Mouse (Mus musculus) liver, embryonic 14.5 days (tissue): ENCODE data around the gene Tdrkh. TPM values are rescaled to one million over a fixed set of nuclear protein-coding genes. Genes with fewer than 3 reads are reported as not detected.

ENCODE experiments used
- ATAC-seq: fragments of 200-750 bp; cut with Nextera tagmentation; 2 replicates; pipeline ENCODE4 v1.8.0; 2017; ENCODE audit warnings: moderate number of reproducible peaks, mild to moderate bottlenecking, moderate library complexity; ENCODE audit not compliant: insufficient read depth
- DNase-seq, 3 experiments: peaks; one replicate each; pipeline ENCODE4 v3.0.0-alpha.2; 2012 to 2013; ENCODE audit warnings: low read depth in 3 of 3, low spot score in 3 of 3
- H3K27ac ChIP-seq: fragments of 300-500 bp; sonication (generic); 2 replicates; pipeline ENCODE4 v1.5.1; 2014; ENCODE audit warnings: moderate library complexity, mild to moderate bottlenecking, control low read depth, inconsistent platforms
- H3K27me3 ChIP-seq: fragments of 300-500 bp; sonication (generic); 2 replicates; pipeline ENCODE4 v1.6.1; 2014; ENCODE audit warnings: mild to moderate bottlenecking, low read length, moderate library complexity; ENCODE audit not compliant: control insufficient read depth, insufficient read depth
- H3K36me3 ChIP-seq: fragments of 300-500 bp; sonication (generic); replicated peaks from 2 replicates; pipeline ENCODE4 v1.6.1; 2014; ENCODE audit warnings: low read depth; ENCODE audit not compliant: control insufficient read depth, insufficient read depth
- H3K4me1 ChIP-seq, 2 experiments: fragments of 200-500 bp in 1 of 2; fragments of 300-500 bp in 1 of 2; sonication (generic) in 1 of 2; replicated peaks; 2 replicates each; pipeline ENCODE4 v1.6.1; 2012 to 2014; ENCODE audit warnings: antibody characterized with exemption in 1 of 2, inconsistent platforms in 1 of 2, low read length in 1 of 2; ENCODE audit not compliant: control insufficient read depth in 2 of 2, insufficient read depth in 2 of 2
- H3K4me2 ChIP-seq: fragments of 300-500 bp; sonication (generic); 2 replicates; pipeline ENCODE4 v1.6.1; 2014; ENCODE audit warnings: low read depth, mild to moderate bottlenecking, control low read depth, moderate library complexity
- H3K4me3 ChIP-seq, 2 experiments: fragments of 200-500 bp in 1 of 2; fragments of 300-500 bp in 1 of 2; sonication (generic) in 1 of 2; 2 replicates each; pipeline ENCODE4 v1.5.1; 2012 to 2014; ENCODE audit warnings: low read depth in 2 of 2, low read length in 2 of 2, mild to moderate bottlenecking in 2 of 2, control low read depth in 1 of 2, inconsistent platforms in 1 of 2, moderate library complexity in 1 of 2; ENCODE audit not compliant: insufficient read depth in 1 of 2
- H3K9ac ChIP-seq: fragments of 300-500 bp; sonication (generic); replicated peaks from 2 replicates; pipeline ENCODE4 v1.6.1; 2014; ENCODE audit warnings: mild to moderate bottlenecking, control low read depth, moderate library complexity
- H3K9me3 ChIP-seq: fragments of 300-500 bp; sonication (generic); 2 replicates; pipeline ENCODE4 v1.6.1; 2016; ENCODE audit warnings: low read length, mixed read lengths; ENCODE audit not compliant: control insufficient read depth
- CTCF ChIP-seq: IDR thresholded peaks from 2 replicates; pipeline ENCODE4 v1.5.1; 2016; ENCODE audit warnings: antibody characterized with exemption, low read depth, control low read depth
- EP300 ChIP-seq: IDR thresholded peaks from 2 replicates; pipeline ENCODE4 v1.6.1; 2016; ENCODE audit warnings: antibody characterized with exemption, low read depth
- WGBS: fragments of 180-500 bp; shearing (Covaris S2); extraction: QIAGEN DNeasy Blood & Tissue Kit; methylation state at CpG from one replicate; pipeline ENCODE4 v1.1.7; 2014; ENCODE audit not compliant: insufficient replicate concordance; 5-methylcytosine and 5-hydroxymethylcytosine counted together
- polyA plus RNA-seq, 2 experiments: library from polyadenylated mRNA; depleted of rRNA in 1 of 2; stranded (reverse) in 1 of 2; unstranded in 1 of 2; fragments of >200 nt; fragmentation: Nextera tagmentation in 1 of 2; extraction: Ambion mirVana in 1 of 2; gene quantifications; 2 replicates each; pipeline versions ENCODE4 v1.2.1 to v1.2.3; 2012 to 2014

The Tdrkh gene
- polyA plus RNA-seq, 2 experiments, result 3.0 to 9.0 TPM

GRCm38 (mm10) chr3:94396336-94396735 lies 16.7 kb upstream of the Tdrkh start:
- 54% methylated on average over 1 of the region's 1 CpGs for WGBS
- no peak overlapping the region for H3K9ac ChIP-seq
- DNase-seq (no peak), ATAC-seq (no peak)
- TF ChIP-seq EP300 (no peak), CTCF (no peak)
- H3K4me1 ChIP-seq, result no peaks in the 10 kb centered on the region
- no peak overlapping the region for H3K27ac ChIP-seq
- no peak overlapping the region for H3K4me3 ChIP-seq
- H3K4me2 ChIP-seq, result no peak overlapping the region
- peaks cover 22% of the 10 kb centered on the region for H3K27me3 ChIP-seq
- no peaks in the 10 kb centered on the region for H3K9me3 ChIP-seq
- H3K36me3 ChIP-seq, result no peaks in the 10 kb centered on the region

- H3K4me1 ChIP-seq, result no peaks in the 10 kb centered on the region
- H3K4me3 ChIP-seq, result no peak overlapping the region
- H3K9ac ChIP-seq, result no peak overlapping the region
- ATAC-seq, result no peak
- no peak overlapping the region for H3K4me2 ChIP-seq
- H3K27ac ChIP-seq, result no peak overlapping the region
- WGBS, result 48% methylated on average over 4 of the region's 4 CpGs
- no peak for DNase-seq
- TF ChIP-seq EP300 (no peak), CTCF (no peak)
- no peaks in the 10 kb centered on the region for H3K9me3 ChIP-seq
- H3K27me3 ChIP-seq, result peaks cover 22% of the 10 kb centered on the region
- H3K36me3 ChIP-seq, result no peaks in the 10 kb centered on the region
These were observed 16.2 kb upstream of the Tdrkh start for GRCm38 (mm10) chr3:94396851-94397250.

GRCm38 (mm10) chr3:94398217-94398616 lies 14.9 kb upstream of the Tdrkh start, which contains the start of gene Lingo4:
Gene Lingo4 (plus strand): TSS chr3:94398517.
- Histone ChIP-seq H3K9me3 (no peaks in the 10 kb centered on the region), H3K4me2 (no peak within 1 kb of the TSS), H3K9ac (no peak within 1 kb of the TSS), H3K4me1 (no peaks in the 10 kb centered on the region), H3K4me3 (no peak within 1 kb of the TSS), H3K36me3 (no peaks in the 10 kb centered on the region), H3K27me3 (peaks cover 22% of the 10 kb centered on the region), H3K27ac (no peak within 1 kb of the TSS)
- TF ChIP-seq EP300, result no peak
- TF ChIP-seq CTCF, result no peak
- WGBS, result 58% methylated on average over 6 of the region's 6 CpGs
- DNase-seq (no peak), ATAC-seq (no peak)

GRCm38 (mm10) chr3:94398943-94399481 lies 14.1 kb upstream of the Tdrkh start:
- TF ChIP-seq CTCF, result no peak
- no peak for TF ChIP-seq EP300
- Histone ChIP-seq H3K4me1 (no peaks in the 10 kb centered on the region), H3K4me3 (no peak overlapping the region), H3K9ac (no peak overlapping the region), H3K27me3 (peaks cover 22% of the 10 kb centered on the region), H3K36me3 (no peaks in the 10 kb centered on the region), H3K4me2 (no peak overlapping the region), H3K9me3 (no peaks in the 10 kb centered on the region), H3K27ac (no peak overlapping the region)
- 5% methylated on average over 20 of the region's 20 CpGs for WGBS
- DNase-seq, result no peak
- no peak for ATAC-seq

GRCm38 (mm10) chr3:94399663-94400310 lies 13.3 kb upstream of the Tdrkh start:
- Histone ChIP-seq H3K27me3 (peaks cover 22% of the 10 kb centered on the region), H3K4me1 (no peaks in the 10 kb centered on the region), H3K27ac (no peak overlapping the region), H3K9me3 (no peaks in the 10 kb centered on the region), H3K4me2 (no peak overlapping the region), H3K36me3 (no peaks in the 10 kb centered on the region), H3K4me3 (no peak overlapping the region), H3K9ac (no peak overlapping the region)
- ATAC-seq (no peak), DNase-seq (no peak)
- WGBS, result 30% methylated on average over 5 of the region's 5 CpGs
- TF ChIP-seq CTCF, result no peak
- TF ChIP-seq EP300, result no peak
